Mouse (Mus musculus) embryonic facial prominence, embryonic 14.5 days (tissue): Measurements from ENCODE around the gene Hoxd9. TPM values are rescaled to one million over a fixed set of nuclear protein-coding genes. Genes with fewer than 3 reads are reported as not detected.

Experiments used
- ATAC-seq: fragments of 200-750 bp; cut with Nextera tagmentation; 2 replicates; pipeline ENCODE4 v1.8.0; 2017; ENCODE audit warnings: low read depth, moderate number of reproducible peaks, moderate TSS enrichment
- DNase-seq: peaks from one replicate; pipeline ENCODE4 v3.0.0-alpha.2; 2015; ENCODE audit warnings: low spot score
- H3K27ac ChIP-seq: fragments of 300-500 bp; sonication (generic); replicated peaks from 2 replicates; pipeline ENCODE4 v1.5.1; 2014; ENCODE audit warnings: low read depth, mild to moderate bottlenecking, low read length, moderate library complexity
- H3K27me3 ChIP-seq: fragments of 300-500 bp; sonication (generic); replicated peaks from 2 replicates; pipeline ENCODE4 v1.6.1; 2014; ENCODE audit warnings: low read length; ENCODE audit not compliant: control insufficient read depth, insufficient read depth
- H3K36me3 ChIP-seq: fragments of 300-500 bp; sonication (generic); 2 replicates; pipeline ENCODE4 v1.6.1; 2014; ENCODE audit warnings: low read length, mixed read lengths; ENCODE audit not compliant: control insufficient read depth, insufficient read depth
- H3K4me1 ChIP-seq: fragments of 300-500 bp; sonication (generic); 2 replicates; pipeline ENCODE4 v1.6.1; 2014; ENCODE audit warnings: antibody characterized with exemption, low read length; ENCODE audit not compliant: control insufficient read depth, insufficient read depth
- H3K4me2 ChIP-seq: fragments of 300-500 bp; sonication (generic); 2 replicates; pipeline ENCODE4 v1.6.1; 2014; ENCODE audit warnings: low read depth, mild to moderate bottlenecking, low read length, moderate library complexity, mixed read lengths
- H3K4me3 ChIP-seq: fragments of 300-500 bp; sonication (generic); 2 replicates; pipeline ENCODE4 v1.5.1; 2014; ENCODE audit warnings: low read depth, mild to moderate bottlenecking, low read length
- H3K9ac ChIP-seq: fragments of 300-500 bp; sonication (generic); 2 replicates; pipeline ENCODE4 v1.6.1; 2014; ENCODE audit warnings: low read depth, mild to moderate bottlenecking, low read length, moderate library complexity, mixed read lengths
- H3K9me3 ChIP-seq: fragments of 300-500 bp; sonication (generic); 2 replicates; pipeline ENCODE4 v1.6.1; 2016; ENCODE audit warnings: low read length; ENCODE audit not compliant: control insufficient read depth
- WGBS: fragments of 180-500 bp; shearing (Covaris S2); extraction: QIAGEN DNeasy Blood & Tissue Kit; methylation state at CpG from one replicate; pipeline ENCODE4 v1.1.7; 2014; 5-methylcytosine and 5-hydroxymethylcytosine counted together
- polyA plus RNA-seq: library from polyadenylated mRNA; unstranded; fragments of >200 nt; fragmentation: Nextera tagmentation; extraction: Ambion mirVana; gene quantifications from 2 replicates; pipeline ENCODE4 v1.2.1, GENCODE M21; 2014

Gene Hoxd9
- polyA plus RNA-seq, 1 experiment from 2014 or later, result 2.0 TPM

GRCm38 (mm10) chr2:74672481-74673362, 24.8 kb upstream of the Hoxd9 start:
- Histone ChIP-seq H3K4me1 (peaks cover 4% of the 10 kb centered on the region; the same call in 1 of the 2 replicates), H3K27me3 (peaks cover 100% of the 10 kb centered on the region), H3K9me3 (no peaks in the 10 kb centered on the region), H3K36me3 (no peaks in the 10 kb centered on the region), H3K4me3 (peak overlapping the region; percentile 31), H3K4me2 (peak overlapping the region; percentile 56), H3K27ac (no peak overlapping the region), H3K9ac (no peak overlapping the region)
- ATAC-seq (peak; percentile 71), DNase-seq (peak; percentile 61)
- 2% methylated on average over 40 of the region's 40 CpGs for WGBS

GRCm38 (mm10) chr2:74673835-74674425, 23.6 kb upstream of the Hoxd9 start:
- Histone ChIP-seq H3K4me1 (peaks cover 4% of the 10 kb centered on the region; the same call in 1 of the 2 replicates), H3K9me3 (no peaks in the 10 kb centered on the region), H3K9ac (no peak overlapping the region), H3K36me3 (no peaks in the 10 kb centered on the region), H3K27ac (no peak overlapping the region), H3K4me3 (no peak overlapping the region), H3K27me3 (peaks cover 100% of the 10 kb centered on the region), H3K4me2 (no peak overlapping the region)
- no peak for ATAC-seq
- DNase-seq, result no peak
- 1% methylated on average over 24 of the region's 24 CpGs for WGBS

GRCm38 (mm10) chr2:74674881-74675665, 22.5 kb upstream of the Hoxd9 start, which contains the start of gene Hoxd12:
Gene Hoxd12, plus strand, starts transcription at chr2:74675013.
- H3K36me3 ChIP-seq, result no peaks in the 10 kb centered on the region
- DNase-seq (no peak), ATAC-seq (no peak)
- no peak within 1 kb of the TSS for H3K9ac ChIP-seq
- H3K27ac ChIP-seq, result no peak within 1 kb of the TSS
- H3K4me2 ChIP-seq, result no peak within 1 kb of the TSS
- H3K9me3 ChIP-seq, result no peaks in the 10 kb centered on the region
- H3K4me1 ChIP-seq, result peaks cover 4% of the 10 kb centered on the region; the same call in 1 of the 2 replicates
- H3K27me3 ChIP-seq, result peaks cover 100% of the 10 kb centered on the region
- H3K4me3 ChIP-seq, result no peak within 1 kb of the TSS
- WGBS, result 1% methylated on average over 46 of the region's 47 CpGs

- H3K4me1 ChIP-seq, result peaks cover 4% of the 10 kb centered on the region; the same call in 1 of the 2 replicates
- ATAC-seq, result no peak
- DNase-seq, result no peak
- no peak overlapping the region for H3K9ac ChIP-seq
- WGBS, result 3% methylated on average over 20 of the region's 24 CpGs
- H3K4me3 ChIP-seq, result no peak overlapping the region
- no peaks in the 10 kb centered on the region for H3K9me3 ChIP-seq
- H3K27ac ChIP-seq, result no peak overlapping the region
- H3K4me2 ChIP-seq, result no peak overlapping the region
- H3K27me3 ChIP-seq, result peaks cover 100% of the 10 kb centered on the region
- H3K36me3 ChIP-seq, result no peaks in the 10 kb centered on the region
These were observed 21.8 kb upstream of the Hoxd9 start for GRCm38 (mm10) chr2:74675666-74676282.

- WGBS, result 6% methylated on average over 9 of the region's 9 CpGs
These were observed 21.0 kb upstream of the Hoxd9 start for GRCm38 (mm10) chr2:74676376-74677052.

GRCm38 (mm10) chr2:74677106-74677505, 20.4 kb upstream of the Hoxd9 start:
- Histone ChIP-seq H3K36me3 (no peaks in the 10 kb centered on the region), H3K9ac (no peak overlapping the region), H3K27ac (no peak overlapping the region), H3K27me3 (peaks cover 100% of the 10 kb centered on the region), H3K4me3 (no peak overlapping the region), H3K4me1 (peaks cover 4% of the 10 kb centered on the region; the same call in 1 of the 2 replicates), H3K4me2 (no peak overlapping the region), H3K9me3 (no peaks in the 10 kb centered on the region)
- no peak for ATAC-seq
- WGBS, result 4% methylated on average over 2 of the region's 2 CpGs
- DNase-seq, result no peak

More at GRCm38 (mm10) chr2:74676376-74677052, 21.0 kb upstream of the Hoxd9 start:
- no peaks in the 10 kb centered on the region for H3K36me3 ChIP-seq
- H3K27ac ChIP-seq, result no peak overlapping the region
- peaks cover 4% of the 10 kb centered on the region; the same call in 1 of the 2 replicates for H3K4me1 ChIP-seq
- DNase-seq, result no peak
- H3K9ac ChIP-seq, result no peak overlapping the region
- peaks cover 100% of the 10 kb centered on the region for H3K27me3 ChIP-seq
- no peaks in the 10 kb centered on the region for H3K9me3 ChIP-seq
- H3K4me2 ChIP-seq, result no peak overlapping the region
- no peak overlapping the region for H3K4me3 ChIP-seq
- ATAC-seq, result no peak

GRCm38 (mm10) chr2:74678891-74679595, 18.5 kb upstream of the Hoxd9 start, which contains the start of gene Hoxd11:
Gene Hoxd11, plus strand, starts transcription at chr2:74679557.
- Histone ChIP-seq H3K36me3 (no peaks in the 10 kb centered on the region), H3K27ac (no peak within 1 kb of the TSS), H3K4me2 (no peak within 1 kb of the TSS), H3K27me3 (peaks cover 100% of the 10 kb centered on the region), H3K9ac (no peak within 1 kb of the TSS), H3K9me3 (no peaks in the 10 kb centered on the region), H3K4me3 (0 out of 2 replicates have a peak within 1 kb of the TSS, but pooled peaks have one; percentile 3), H3K4me1 (0 out of 2 replicates have a peak, but pooled peaks cover 4% of the 10 kb centered on the region)
- no peak for DNase-seq
- no peak for ATAC-seq
- 1% methylated on average over 14 of the region's 15 CpGs for WGBS
